Mouse (Mus musculus) stomach, postnatal 0 days (tissue): ENCODE measurements around the gene 2310011J03Rik.

Experiments
- CTCF ChIP-seq: IDR thresholded peaks from 2 replicates; pipeline ENCODE4 v1.5.1; 2016; ENCODE audit warnings: antibody characterized with exemption, low read depth, mild to moderate bottlenecking, moderate library complexity
- EP300 ChIP-seq: optimal IDR thresholded peaks from 2 replicates; pipeline ENCODE3; 2016; ENCODE audit warnings: antibody characterized with exemption

- TF ChIP-seq CTCF (no peak), EP300 (no peak)
Observed at GRCm38 (mm10) chr10:80311560-80311959, 8.8 kb downstream of the 2310011J03Rik start.
